Mouse (Mus musculus): ENCODE data around the gene Prn.

Gene Prn

GRCm38 (mm10) chr2:131909683-131910572 lies at the start of gene Prn, which contains the start of gene Prnp:
Gene Prn (plus strand): TSS chr2:131909957.
Gene Prnp (plus strand): TSS chr2:131909928.
- in situ Hi-C loops (cut with MboI, MseI) = loop anchor here (10.0 kb wide), 1 partner anchor 665 kb away; no protein-coding TSS in a partner anchor

GRCm38 (mm10) chr2:131862617-131863275 lies 47.0 kb upstream of the Prn start:
- in situ Hi-C loops (cut with MboI, MseI) = no loop called here

- in situ Hi-C loops (cut with MboI, MseI) = no loop called here
Observed at GRCm38 (mm10) chr2:131863472-131863871, 46.3 kb upstream of the Prn start.

DNA sequence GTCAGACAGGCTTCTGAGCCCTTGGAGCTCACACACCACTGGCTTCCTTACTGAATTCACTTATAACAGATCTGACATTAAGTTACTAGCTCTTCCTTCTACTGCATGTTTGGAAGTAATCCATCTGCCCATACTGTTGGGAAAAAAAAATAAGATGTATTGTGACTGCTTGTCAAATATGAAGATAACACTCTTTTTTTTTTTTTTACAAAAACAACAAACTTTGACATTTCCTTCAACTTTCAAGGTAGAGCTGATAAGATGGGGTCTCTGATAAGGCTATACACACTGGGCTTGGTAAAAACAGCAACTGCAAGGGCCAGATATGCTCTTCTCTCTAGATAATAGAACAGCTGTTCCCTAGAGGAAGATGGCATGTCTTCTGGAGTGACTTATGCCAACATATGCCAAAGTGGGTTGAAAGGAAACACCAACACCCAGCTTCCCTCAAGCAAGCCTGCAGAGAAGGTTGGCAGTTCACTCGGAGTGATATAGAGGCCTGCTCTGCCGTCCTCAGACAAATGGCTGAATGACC lies 45.4 kb upstream of the Prn start:
- in situ Hi-C loops (cut with MboI, MseI) = no loop called here

GRCm38 (mm10) chr2:131866676-131867075 lies 43.1 kb upstream of the Prn start:
- in situ Hi-C loops (cut with MboI, MseI) = no loop called here

DNA sequence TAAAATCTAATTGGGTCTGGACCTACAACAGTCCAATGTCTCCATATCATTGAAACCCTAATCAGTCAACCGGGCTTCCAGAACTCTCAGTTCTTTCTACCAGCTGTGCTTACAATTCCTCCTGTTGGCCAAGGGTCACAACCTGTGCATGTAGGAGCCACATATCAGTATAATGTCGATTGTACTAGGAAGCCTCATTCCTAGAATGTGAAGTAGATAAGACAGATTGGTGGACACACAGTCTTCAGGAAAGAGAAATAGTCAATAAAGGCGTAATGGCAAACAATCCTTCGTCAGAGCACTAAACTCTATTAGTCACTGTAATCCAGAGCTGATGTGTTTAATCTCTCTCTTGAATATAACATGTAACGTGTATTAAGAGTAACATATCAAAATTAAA lies 40.8 kb upstream of the Prn start:
- in situ Hi-C loops (cut with MboI, MseI) = no loop called here

- in situ Hi-C loops (cut with MboI, MseI) = no loop called here
Observed at GRCm38 (mm10) chr2:131873376-131873775, 36.4 kb upstream of the Prn start.

- in situ Hi-C loops (cut with MboI, MseI) = no loop called here
Observed at GRCm38 (mm10) chr2:131876551-131877265, 33.0 kb upstream of the Prn start.

DNA sequence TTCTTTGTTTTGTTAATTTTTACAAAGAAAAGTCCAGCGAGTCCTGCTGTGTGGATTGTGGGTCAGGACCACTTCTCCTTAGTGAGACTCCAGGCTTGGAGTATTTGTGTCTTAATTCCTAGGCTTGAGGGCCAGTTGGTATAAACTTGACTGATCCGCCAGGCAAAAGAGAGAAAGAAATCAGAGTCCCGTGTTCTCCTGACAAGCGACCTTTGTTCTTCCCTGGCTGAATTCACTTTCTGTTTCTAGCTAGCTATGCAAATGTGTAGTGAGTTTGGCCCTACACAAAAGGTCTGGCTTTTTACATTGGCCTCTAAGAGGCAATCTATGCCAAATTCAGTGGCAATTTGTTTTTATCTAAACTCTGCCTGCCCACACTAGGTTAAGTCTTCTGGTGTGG lies 28.0 kb upstream of the Prn start:
- in situ Hi-C loops (cut with MboI, MseI) = loop anchor here (5.0 kb wide), 1 partner anchor 54 kb away; no protein-coding TSS in a partner anchor

- in situ Hi-C loops (cut with MboI, MseI) = loop anchor here (5.0 kb wide), 1 partner anchor 56 kb away; no protein-coding TSS in a partner anchor
Observed at GRCm38 (mm10) chr2:131883136-131883535, 26.6 kb upstream of the Prn start.

DNA sequence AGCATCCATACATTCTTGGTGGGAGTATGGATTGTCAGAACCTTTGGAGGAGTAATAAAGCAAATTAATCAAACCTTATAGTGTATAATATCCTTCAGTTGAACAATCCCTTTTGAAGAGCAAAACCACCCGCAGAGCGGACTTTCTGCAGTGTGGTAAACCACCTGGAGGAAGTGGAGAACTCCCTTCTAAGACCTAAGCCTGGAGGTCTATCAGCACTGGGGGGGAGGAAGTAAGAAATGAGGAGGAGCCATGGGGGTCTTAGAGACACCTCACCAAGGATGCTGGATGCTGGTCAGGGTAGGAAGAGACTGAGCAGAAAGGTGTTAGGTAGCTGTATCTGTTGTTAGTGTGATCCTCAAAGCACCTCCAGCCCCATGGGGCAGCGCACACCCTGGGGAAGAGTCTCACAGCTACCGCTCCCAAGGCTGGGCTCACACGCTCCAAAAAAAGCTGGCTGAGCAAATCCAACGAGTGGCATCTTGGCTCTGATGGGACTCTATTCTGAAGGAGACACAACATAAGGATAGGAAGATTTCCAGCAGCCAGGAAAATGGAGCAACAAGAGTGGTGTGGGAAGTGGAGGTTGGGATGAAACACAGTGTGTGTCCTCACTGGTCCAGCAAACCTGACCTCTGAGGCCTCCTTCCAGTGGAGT lies 23.1 kb upstream of the Prn start:
- in situ Hi-C loops (cut with MboI, MseI) = no loop called here

DNA sequence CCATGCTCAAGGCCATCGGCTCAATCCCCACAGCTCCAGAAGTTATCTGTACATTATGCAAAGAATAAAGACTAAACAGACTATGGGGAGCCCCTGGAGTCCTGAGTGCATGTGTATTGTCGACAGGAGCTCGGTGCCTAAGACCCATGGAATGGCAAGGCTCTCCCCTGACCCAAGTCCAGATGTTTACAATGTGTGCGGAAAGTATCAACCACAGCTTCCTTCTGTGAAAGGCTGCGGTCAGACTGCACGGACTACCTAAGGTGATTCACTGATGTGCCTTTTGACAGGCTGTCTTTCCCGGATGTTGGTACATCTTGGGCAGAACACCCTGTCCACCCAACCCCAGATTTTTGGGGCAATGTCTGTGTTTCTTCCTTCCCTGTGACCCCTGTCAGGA lies 21.5 kb upstream of the Prn start:
- in situ Hi-C loops (cut with MboI, MseI) = no loop called here

DNA sequence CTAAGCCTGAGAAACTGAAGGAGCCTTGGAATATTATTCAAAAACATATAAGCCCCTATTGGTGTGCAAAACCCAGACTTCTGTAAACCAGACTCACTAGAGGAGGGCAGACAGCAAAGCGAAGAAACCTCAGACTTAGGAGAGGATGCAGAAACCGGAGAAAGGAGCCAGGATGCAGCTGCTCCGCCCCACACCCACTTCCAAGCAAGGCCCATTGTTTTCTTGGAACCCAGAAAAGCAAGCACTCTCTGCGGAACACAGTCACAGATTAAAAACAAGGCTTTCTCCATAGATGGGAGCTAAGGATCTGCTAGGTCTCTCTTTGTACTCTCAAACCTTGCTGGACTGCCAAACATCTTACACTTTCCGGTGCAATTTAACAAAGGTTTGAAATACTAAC lies 17.2 kb upstream of the Prn start:
- in situ Hi-C loops (cut with MboI, MseI) = no loop called here

- in situ Hi-C loops (cut with MboI, MseI) = loop anchor here (5.0 kb wide), 1 partner anchor 42 kb away; no protein-coding TSS in a partner anchor
Observed at GRCm38 (mm10) chr2:131895106-131895505, 14.7 kb upstream of the Prn start.

DNA sequence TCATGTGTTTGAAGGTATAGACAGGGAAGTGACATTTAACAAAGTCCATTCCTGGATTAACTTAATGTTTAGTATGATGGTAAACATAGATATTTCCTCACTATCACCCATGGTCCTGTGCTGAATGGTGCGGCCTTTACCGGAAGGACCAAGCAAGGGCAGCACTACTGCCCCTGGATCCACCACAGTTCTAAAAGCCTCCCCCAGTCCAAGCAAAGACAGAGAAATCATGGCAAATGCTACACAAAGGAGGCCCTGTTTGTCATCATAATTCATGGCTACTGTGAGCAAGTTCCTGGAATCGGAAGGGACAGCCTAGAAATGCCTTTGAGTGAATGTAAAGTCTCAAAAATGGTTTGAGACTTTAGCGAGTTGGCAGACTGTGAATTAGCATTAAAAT lies 13.7 kb upstream of the Prn start:
- in situ Hi-C loops (cut with MboI, MseI) = loop anchor here (5.0 kb wide), 1 partner anchor 41 kb away; no protein-coding TSS in a partner anchor

DNA sequence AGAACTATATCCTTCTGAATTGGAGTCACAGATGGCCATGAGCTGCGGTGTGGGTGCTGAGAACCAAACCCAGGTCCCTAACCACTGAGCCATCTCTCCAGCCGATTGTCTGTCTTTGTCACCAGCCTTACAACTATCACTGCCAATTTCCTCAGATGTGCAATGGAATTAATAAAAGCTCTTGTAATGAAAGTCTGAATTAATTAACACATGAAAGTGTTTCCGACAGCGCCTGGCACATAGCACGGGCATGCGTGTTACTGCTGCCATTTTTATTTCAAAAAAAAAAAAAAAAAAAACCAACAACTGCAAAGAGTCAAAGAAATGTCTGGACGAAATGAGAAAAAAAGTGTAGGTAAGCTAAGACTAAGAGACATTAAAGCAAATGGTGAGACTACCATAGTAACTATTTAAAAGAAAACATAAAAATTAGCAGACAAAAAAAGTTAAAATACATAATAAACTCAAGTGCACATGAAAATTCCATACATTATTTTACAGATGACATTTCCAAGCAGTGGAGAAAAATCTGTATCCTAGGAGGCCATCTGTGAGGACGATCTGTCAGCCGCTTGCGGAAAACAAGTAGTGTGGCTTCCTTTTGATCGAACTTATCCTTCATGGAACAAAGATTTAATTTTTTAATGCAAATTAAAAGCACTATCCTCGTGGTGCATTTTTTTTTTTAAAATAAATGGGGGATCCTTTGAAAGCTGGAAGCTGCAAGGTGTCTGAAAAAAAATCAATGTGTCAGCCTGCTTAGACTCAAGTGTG lies 12.2 kb upstream of the Prn start:
- in situ Hi-C loops (cut with MboI, MseI) = loop anchor here (5.0 kb wide), 1 partner anchor 40 kb away; no protein-coding TSS in a partner anchor

DNA sequence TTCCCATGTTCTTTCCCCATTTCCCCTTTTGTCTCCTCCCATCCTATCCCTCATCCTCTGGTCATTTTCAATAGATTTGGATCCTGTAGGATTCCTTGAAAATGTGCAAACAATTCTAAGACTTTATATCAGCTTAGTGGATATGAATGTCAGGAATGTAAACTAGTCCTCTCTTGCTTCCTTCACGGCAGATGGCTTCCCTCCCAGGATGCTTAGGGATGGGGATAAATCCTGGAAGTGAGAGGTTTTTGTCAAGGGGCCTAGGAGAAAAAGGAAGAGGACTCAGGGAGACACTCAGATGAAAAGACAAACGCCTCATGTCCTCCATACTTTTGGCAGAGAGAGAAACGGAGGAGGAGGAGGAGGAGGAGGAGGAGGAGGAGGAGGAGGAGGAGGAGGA lies 7.3 kb upstream of the Prn start:
- in situ Hi-C loops (cut with MboI, MseI) = loop anchor here (10.0 kb wide), 1 partner anchor 672 kb away; no protein-coding TSS in a partner anchor

DNA sequence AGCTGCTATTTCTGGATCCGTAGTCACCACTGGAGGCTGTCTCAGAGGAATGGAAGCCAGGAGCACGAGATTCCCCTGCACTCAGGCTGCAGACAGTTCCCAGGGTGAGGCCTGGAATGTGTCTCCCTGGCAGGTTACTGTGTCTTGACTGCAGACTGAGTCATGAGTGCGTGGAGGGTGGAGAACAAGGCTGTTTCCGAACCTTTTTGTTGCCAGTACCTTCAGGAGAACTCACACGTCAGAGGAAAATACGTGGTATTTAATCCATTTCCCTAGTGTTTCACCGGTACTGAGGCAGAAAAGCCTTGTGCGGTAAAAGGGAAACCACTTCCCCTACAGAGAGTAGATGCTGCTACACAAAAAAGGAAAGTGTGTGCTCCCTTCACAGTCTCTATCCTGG lies 6.9 kb upstream of the Prn start:
- in situ Hi-C loops (cut with MboI, MseI) = loop anchor here (10.0 kb wide), 1 partner anchor 672 kb away; no protein-coding TSS in a partner anchor

- in situ Hi-C loops (cut with MboI, MseI) = loop anchor here (10.0 kb wide), 1 partner anchor 670 kb away; no protein-coding TSS in a partner anchor
Observed at GRCm38 (mm10) chr2:131905025-131905424, 4.7 kb upstream of the Prn start.

- in situ Hi-C loops (cut with MboI, MseI) = loop anchor here (10.0 kb wide), 1 partner anchor 669 kb away; no protein-coding TSS in a partner anchor
Observed at GRCm38 (mm10) chr2:131905776-131906175, 4.0 kb upstream of the Prn start.

Measured in regulatory T cell (primary cell).